Mouse (Mus musculus) lung, embryonic 14.5 days (tissue): ENCODE results near the gene Habp2. TPM values are rescaled to one million over a fixed set of nuclear protein-coding genes. Genes with fewer than 3 reads are reported as not detected.

Experiments
- ATAC-seq: fragments of 200-750 bp; cut with Nextera tagmentation; 2 replicates; pipeline ENCODE4 v1.8.0; 2017; ENCODE audit warnings: mild to moderate bottlenecking, moderate TSS enrichment, moderate library complexity; ENCODE audit not compliant: insufficient read depth
- DNase-seq: peaks from one replicate; pipeline ENCODE4 v3.0.0-alpha.2; 2015
- H3K27ac ChIP-seq: fragments of 300-500 bp; sonication (generic); 2 replicates; pipeline ENCODE4 v1.5.1; 2014; ENCODE audit warnings: low read depth, mild to moderate bottlenecking, moderate library complexity
- H3K27me3 ChIP-seq: fragments of 300-500 bp; sonication (generic); 2 replicates; pipeline ENCODE4 v1.6.1; 2014; ENCODE audit warnings: low read length, control low read depth; ENCODE audit not compliant: insufficient read depth
- H3K36me3 ChIP-seq: fragments of 300-500 bp; sonication (generic); 2 replicates; pipeline ENCODE4 v1.6.1; 2014; ENCODE audit warnings: control low read depth; ENCODE audit not compliant: insufficient read depth
- H3K4me1 ChIP-seq: fragments of 300-500 bp; sonication (generic); 2 replicates; pipeline ENCODE4 v1.6.1; 2014; ENCODE audit warnings: antibody characterized with exemption, control low read depth; ENCODE audit not compliant: insufficient read depth
- H3K4me2 ChIP-seq: fragments of 300-500 bp; sonication (generic); 2 replicates; pipeline ENCODE4 v1.6.1; 2014; ENCODE audit warnings: mild to moderate bottlenecking
- H3K4me3 ChIP-seq: fragments of 300-500 bp; sonication (generic); 2 replicates; pipeline ENCODE4 v1.5.1; 2014; ENCODE audit warnings: low read depth, low read length
- H3K9ac ChIP-seq: fragments of 300-500 bp; sonication (generic); 2 replicates; pipeline ENCODE4 v1.6.1; 2014
- H3K9me3 ChIP-seq: fragments of 300-500 bp; sonication (generic); 2 replicates; pipeline ENCODE4 v1.6.1; 2016; ENCODE audit warnings: low read depth, low read length, control low read depth
- CTCF ChIP-seq: IDR thresholded peaks from 2 replicates; pipeline ENCODE4 v1.5.1; 2016; ENCODE audit warnings: antibody characterized with exemption, low read depth
- WGBS: fragments of 180-500 bp; shearing (Covaris S2); extraction: QIAGEN DNeasy Blood & Tissue Kit; methylation state at CpG from one replicate; pipeline ENCODE4 v1.1.7; 2014; 5-methylcytosine and 5-hydroxymethylcytosine counted together
- polyA plus RNA-seq: library from polyadenylated mRNA; unstranded; fragments of >200 nt; fragmentation: Nextera tagmentation; extraction: Ambion mirVana; gene quantifications from 2 replicates; pipeline ENCODE4 v1.2.1, GENCODE M21; 2014

The Habp2 gene
- polyA plus RNA-seq, 1 experiment from 2014 or later: 3.1 TPM

- WGBS: no CpG with 5 or more reads among the region's 1 CpGs
- no peaks in the 10 kb centered on the region for H3K27me3 ChIP-seq
- H3K27ac ChIP-seq: no peak overlapping the region
- no peak overlapping the region for H3K4me2 ChIP-seq
- H3K9ac ChIP-seq: no peak overlapping the region
- H3K36me3 ChIP-seq: no peaks in the 10 kb centered on the region
- H3K4me1 ChIP-seq: no peaks in the 10 kb centered on the region
- H3K9me3 ChIP-seq: no peaks in the 10 kb centered on the region
- no peak for TF ChIP-seq CTCF
- H3K4me3 ChIP-seq: no peak overlapping the region
- DNase-seq: no peak
- ATAC-seq: no peak
Measured at GRCm38 (mm10) chr19:56256741-56257140, 30.2 kb upstream of the Habp2 start.

GRCm38 (mm10) chr19:56263696-56264095 is 23.2 kb upstream of the Habp2 start:
- Histone ChIP-seq H3K4me2 (no peak overlapping the region), H3K36me3 (no peaks in the 10 kb centered on the region), H3K4me1 (no peaks in the 10 kb centered on the region), H3K9ac (no peak overlapping the region), H3K27me3 (no peaks in the 10 kb centered on the region), H3K4me3 (no peak overlapping the region), H3K27ac (peak overlapping the region; percentile 24; the same call in 1 of the 2 replicates), H3K9me3 (no peaks in the 10 kb centered on the region)
- WGBS: 77% methylated on average over 14 of the region's 14 CpGs
- TF ChIP-seq CTCF: no peak; the same call in 1 of the 2 replicates
- ATAC-seq (no peak), DNase-seq (no peak)

- Histone ChIP-seq H3K27me3 (no peaks in the 10 kb centered on the region), H3K4me3 (no peak overlapping the region), H3K9ac (no peak overlapping the region), H3K36me3 (no peaks in the 10 kb centered on the region), H3K27ac (peak overlapping the region; percentile 24; the same call in 1 of the 2 replicates), H3K9me3 (no peaks in the 10 kb centered on the region), H3K4me1 (no peaks in the 10 kb centered on the region), H3K4me2 (no peak overlapping the region)
- WGBS: 31% methylated on average over 4 of the region's 4 CpGs
- ATAC-seq: no peak
- peak; percentile 54 for DNase-seq
- TF ChIP-seq CTCF: no peak
Measured at GRCm38 (mm10) chr19:56264175-56264574, 22.8 kb upstream of the Habp2 start.

- Histone ChIP-seq H3K9ac (no peak overlapping the region), H3K4me2 (no peak overlapping the region), H3K27me3 (no peaks in the 10 kb centered on the region), H3K9me3 (no peaks in the 10 kb centered on the region), H3K27ac (no peak overlapping the region), H3K36me3 (no peaks in the 10 kb centered on the region), H3K4me1 (no peaks in the 10 kb centered on the region), H3K4me3 (no peak overlapping the region)
- 47% methylated on average over 5 of the region's 5 CpGs for WGBS
- DNase-seq: peak; percentile 67
- ATAC-seq: no peak
- TF ChIP-seq CTCF: no peak
Measured at GRCm38 (mm10) chr19:56265149-56265548, 21.8 kb upstream of the Habp2 start.

- ATAC-seq (no peak; the same call in 1 of the 2 replicates), DNase-seq (peak; percentile 30)
- no peak overlapping the region for H3K4me2 ChIP-seq
- no peak for TF ChIP-seq CTCF
- no peaks in the 10 kb centered on the region for H3K9me3 ChIP-seq
- no peaks in the 10 kb centered on the region for H3K36me3 ChIP-seq
- H3K27ac ChIP-seq: no peak overlapping the region
- 75% methylated on average over 8 of the region's 8 CpGs for WGBS
- no peak overlapping the region for H3K4me3 ChIP-seq
- H3K4me1 ChIP-seq: no peaks in the 10 kb centered on the region
- H3K27me3 ChIP-seq: no peaks in the 10 kb centered on the region
- no peak overlapping the region for H3K9ac ChIP-seq
Measured at GRCm38 (mm10) chr19:56272081-56272480, 14.9 kb upstream of the Habp2 start.

GRCm38 (mm10) chr19:56277140-56277804 is 9.7 kb upstream of the Habp2 start:
- H3K9me3 ChIP-seq: no peaks in the 10 kb centered on the region
- no peak overlapping the region for H3K4me2 ChIP-seq
- no peaks in the 10 kb centered on the region for H3K27me3 ChIP-seq
- H3K36me3 ChIP-seq: no peaks in the 10 kb centered on the region
- H3K27ac ChIP-seq: no peak overlapping the region
- peak; percentile 61 for TF ChIP-seq CTCF
- DNase-seq (peak; percentile 36), ATAC-seq (no peak)
- 65% methylated on average over 3 of the region's 3 CpGs for WGBS
- H3K4me1 ChIP-seq: no peaks in the 10 kb centered on the region
- no peak overlapping the region for H3K9ac ChIP-seq
- H3K4me3 ChIP-seq: no peak overlapping the region

- Histone ChIP-seq H3K4me1 (no peaks in the 10 kb centered on the region), H3K4me3 (no peak overlapping the region), H3K27ac (no peak overlapping the region), H3K4me2 (no peak overlapping the region), H3K36me3 (no peaks in the 10 kb centered on the region), H3K9me3 (no peaks in the 10 kb centered on the region), H3K9ac (no peak overlapping the region), H3K27me3 (no peaks in the 10 kb centered on the region)
- no peak for TF ChIP-seq CTCF
- 62% methylated on average over 4 of the region's 4 CpGs for WGBS
- DNase-seq (no peak), ATAC-seq (no peak)
Measured at GRCm38 (mm10) chr19:56277951-56278350, 9.0 kb upstream of the Habp2 start.
